Mouse (Mus musculus): Measurements from ENCODE around the gene S100a3.
A peak's percentile ranks its signal among the peaks of the same experiment; 100 is the strongest.

The S100a3 gene

GRCm38 (mm10) chr3:90626266-90627021 is 66.1 kb downstream of the S100a3 start:
- no peaks in the 10 kb centered on the region; the same call in 1 of the 2 replicates for H3K4me1 ChIP-seq (replicated peaks; ENCODE audit: low read depth, low read length)
- H3K4me3 ChIP-seq (replicated peaks; ENCODE audit: low read length): no peak overlapping the region
- no peak for TF ChIP-seq CTCF (conservative IDR thresholded peaks at IDR 0.05; ENCODE audit: low read length)
- no peaks in the 10 kb centered on the region for H3K27me3 ChIP-seq (ENCODE audit: insufficient read depth, low read length)
- H3K36me3 ChIP-seq (ENCODE audit: insufficient read depth, low read length): no peaks in the 10 kb centered on the region
- H3K9me3 ChIP-seq (ENCODE audit: low read length): no peaks in the 10 kb centered on the region

- no peaks in the 10 kb centered on the region for H3K9me3 ChIP-seq (ENCODE audit: low read length)
- H3K4me1 ChIP-seq (replicated peaks; ENCODE audit: low read depth, low read length): no peaks in the 10 kb centered on the region
- no peaks in the 10 kb centered on the region for H3K27me3 ChIP-seq (ENCODE audit: insufficient read depth, low read length)
- H3K4me3 ChIP-seq (replicated peaks; ENCODE audit: low read length): no peak overlapping the region
- H3K36me3 ChIP-seq (ENCODE audit: insufficient read depth, low read length): no peaks in the 10 kb centered on the region
- no peak for TF ChIP-seq POU5F1 (IDR thresholded peaks at IDR 0.05; ENCODE audit: borderline replicate concordance, low read length)
- TF ChIP-seq NANOG (IDR thresholded peaks at IDR 0.05; ENCODE audit: borderline replicate concordance, low read length): no peak
- no peak for TF ChIP-seq CTCF (conservative IDR thresholded peaks at IDR 0.05; ENCODE audit: low read length)
Measured at GRCm38 (mm10) chr3:90627366-90627765, 67.0 kb downstream of the S100a3 start.

- Histone ChIP-seq H3K4me3 (replicated peaks; ENCODE audit: low read length) (no peak overlapping the region), H3K36me3 (ENCODE audit: insufficient read depth, low read length) (no peaks in the 10 kb centered on the region), H3K4me1 (replicated peaks; ENCODE audit: low read depth, low read length) (no peaks in the 10 kb centered on the region), H3K9me3 (ENCODE audit: low read length) (no peaks in the 10 kb centered on the region), H3K27me3 (ENCODE audit: insufficient read depth, low read length) (no peaks in the 10 kb centered on the region)
- no peak for TF ChIP-seq CTCF (conservative IDR thresholded peaks at IDR 0.05; ENCODE audit: low read length)
- no peak for TF ChIP-seq POU5F1 (IDR thresholded peaks at IDR 0.05; ENCODE audit: borderline replicate concordance, low read length)
- TF ChIP-seq NANOG (IDR thresholded peaks at IDR 0.05; ENCODE audit: borderline replicate concordance, low read length): no peak
Measured at GRCm38 (mm10) chr3:90627807-90628206, 67.4 kb downstream of the S100a3 start.

- H3K27me3 ChIP-seq (ENCODE audit: insufficient read depth, low read length): no peaks in the 10 kb centered on the region
Measured at GRCm38 (mm10) chr3:90629298-90629697, 68.9 kb downstream of the S100a3 start.

GRCm38 (mm10) chr3:90631984-90632383 is 71.6 kb downstream of the S100a3 start:
- TF ChIP-seq CTCF (conservative IDR thresholded peaks at IDR 0.05; ENCODE audit: low read length): no peak
- Histone ChIP-seq H3K4me3 (replicated peaks; ENCODE audit: low read length) (no peak overlapping the region), H3K27me3 (ENCODE audit: insufficient read depth, low read length) (peaks cover 4% of the 10 kb centered on the region; the same call in 1 of the 2 replicates), H3K4me1 (replicated peaks; ENCODE audit: low read depth, low read length) (no peaks in the 10 kb centered on the region), H3K9me3 (ENCODE audit: low read length) (no peaks in the 10 kb centered on the region; the same call in 1 of the 2 replicates), H3K36me3 (ENCODE audit: insufficient read depth, low read length) (no peaks in the 10 kb centered on the region)

More at GRCm38 (mm10) chr3:90629298-90629697, 68.9 kb downstream of the S100a3 start:
- no peaks in the 10 kb centered on the region for H3K36me3 ChIP-seq (ENCODE audit: insufficient read depth, low read length)
- TF ChIP-seq POU5F1 (IDR thresholded peaks at IDR 0.05; ENCODE audit: borderline replicate concordance, low read length): no peak
- no peak for TF ChIP-seq CTCF (conservative IDR thresholded peaks at IDR 0.05; ENCODE audit: low read length)
- TF ChIP-seq NANOG (IDR thresholded peaks at IDR 0.05; ENCODE audit: borderline replicate concordance, low read length): no peak
- H3K9me3 ChIP-seq (ENCODE audit: low read length): no peaks in the 10 kb centered on the region; the same call in 1 of the 2 replicates
- no peaks in the 10 kb centered on the region for H3K4me1 ChIP-seq (replicated peaks; ENCODE audit: low read depth, low read length)
- H3K4me3 ChIP-seq (replicated peaks; ENCODE audit: low read length): no peak overlapping the region

- Histone ChIP-seq H3K9me3 (ENCODE audit: low read length) (0 out of 2 replicates have a peak, but pooled peaks cover 4% of the 10 kb centered on the region), H3K4me3 (replicated peaks; ENCODE audit: low read length) (no peak overlapping the region), H3K36me3 (ENCODE audit: insufficient read depth, low read length) (no peaks in the 10 kb centered on the region), H3K27me3 (ENCODE audit: insufficient read depth, low read length) (peaks cover 4% of the 10 kb centered on the region; the same call in 1 of the 2 replicates), H3K4me1 (replicated peaks; ENCODE audit: low read depth, low read length) (peaks cover 3% of the 10 kb centered on the region; the same call in 1 of the 2 replicates)
- TF ChIP-seq POU5F1 (IDR thresholded peaks at IDR 0.05; ENCODE audit: borderline replicate concordance, low read length): no peak
- no peak for TF ChIP-seq CTCF (conservative IDR thresholded peaks at IDR 0.05; ENCODE audit: low read length)
- TF ChIP-seq NANOG (IDR thresholded peaks at IDR 0.05; ENCODE audit: borderline replicate concordance, low read length): no peak
Measured at GRCm38 (mm10) chr3:90638511-90639275, 78.3 kb downstream of the S100a3 start.

- Histone ChIP-seq H3K4me1 (replicated peaks; ENCODE audit: low read depth, low read length) (peaks cover 3% of the 10 kb centered on the region; the same call in 1 of the 2 replicates), H3K9me3 (ENCODE audit: low read length) (0 out of 2 replicates have a peak, but pooled peaks cover 4% of the 10 kb centered on the region), H3K36me3 (ENCODE audit: insufficient read depth, low read length) (no peaks in the 10 kb centered on the region), H3K4me3 (replicated peaks; ENCODE audit: low read length) (no peak overlapping the region), H3K27me3 (ENCODE audit: insufficient read depth, low read length) (peaks cover 4% of the 10 kb centered on the region; the same call in 1 of the 2 replicates)
- TF ChIP-seq NANOG (IDR thresholded peaks at IDR 0.05; ENCODE audit: borderline replicate concordance, low read length) (no peak), CTCF (conservative IDR thresholded peaks at IDR 0.05; ENCODE audit: low read length) (peak; percentile 79)
Measured at GRCm38 (mm10) chr3:90639511-90640154, 79.3 kb downstream of the S100a3 start.

- no peak for TF ChIP-seq POU5F1 (IDR thresholded peaks at IDR 0.05; ENCODE audit: borderline replicate concordance, low read length)
- TF ChIP-seq CTCF (conservative IDR thresholded peaks at IDR 0.05; ENCODE audit: low read length): no peak
- no peak for TF ChIP-seq NANOG (IDR thresholded peaks at IDR 0.05; ENCODE audit: borderline replicate concordance, low read length)
- H3K4me1 ChIP-seq (replicated peaks; ENCODE audit: low read depth, low read length): peaks cover 3% of the 10 kb centered on the region; the same call in 1 of the 2 replicates
- 0 out of 2 replicates have a peak, but pooled peaks cover 4% of the 10 kb centered on the region for H3K9me3 ChIP-seq (ENCODE audit: low read length)
- no peak overlapping the region for H3K4me3 ChIP-seq (replicated peaks; ENCODE audit: low read length)
- no peaks in the 10 kb centered on the region for H3K36me3 ChIP-seq (ENCODE audit: insufficient read depth, low read length)
- peaks cover 4% of the 10 kb centered on the region; the same call in 1 of the 2 replicates for H3K27me3 ChIP-seq (ENCODE audit: insufficient read depth, low read length)
Measured at GRCm38 (mm10) chr3:90640981-90641380, 80.6 kb downstream of the S100a3 start.
